Mouse (Mus musculus): Measurements from ENCODE around the gene Radil.

DNA sequence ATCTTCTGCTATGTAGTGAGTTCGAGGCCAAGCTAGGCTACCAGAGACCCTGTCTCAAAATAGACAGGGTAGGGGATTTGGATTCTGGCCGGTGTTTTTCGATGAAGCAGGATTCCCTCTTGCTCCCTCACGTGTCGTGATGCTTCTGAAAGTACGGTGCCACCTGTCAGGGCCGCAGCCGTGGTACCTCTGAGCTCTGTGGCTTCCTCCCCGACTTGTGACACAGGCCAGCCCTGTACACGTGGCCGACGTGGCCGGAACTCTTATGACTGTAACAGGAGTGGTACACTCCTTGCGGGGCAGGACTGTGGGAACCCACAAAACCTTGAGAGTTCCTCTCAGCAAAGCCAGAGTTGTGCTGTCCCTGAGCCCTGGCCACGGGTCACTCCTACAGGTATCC lies 115.2 kb downstream of the Radil start:
- TF ChIP-seq CTCF (IDR thresholded peaks at IDR 0.05; ENCODE audit: insufficient read depth, low read length) (no peak), POLR2A (IDR thresholded peaks at IDR 0.05; ENCODE audit: borderline replicate concordance, extremely low read depth, low read depth, low read length) (no peak)
